Mouse (Mus musculus) testis, adult 2 months (tissue): ENCODE measurements around the gene Zcchc24.

Experiments used
- CTCF ChIP-seq: fragments of 200-500 bp; IDR thresholded peaks from 2 replicates; pipeline ENCODE4 v1.5.1; 2012; ENCODE audit warnings: low read depth, mild to moderate bottlenecking, inconsistent platforms, low read length, moderate library complexity; ENCODE audit not compliant: control insufficient read depth, insufficient read depth, insufficient replicate concordance
- POLR2A ChIP-seq: fragments of 200-500 bp; IDR thresholded peaks from 2 replicates; pipeline ENCODE4 v1.6.1; 2012; ENCODE audit warnings: low read depth, mild to moderate bottlenecking, inconsistent platforms, low read length, moderate library complexity; ENCODE audit not compliant: control insufficient read depth

- peak; percentile 83 for TF ChIP-seq POLR2A
- TF ChIP-seq CTCF: peak; percentile 100
Measured at GRCm38 (mm10) chr14:25693888-25694568, 74.8 kb downstream of the Zcchc24 start, which contains the start of gene Ppif.
